Mouse (Mus musculus): ENCODE results near the gene Pcolce.

- TF ChIP-seq CTCF (IDR thresholded peaks at IDR 0.05; ENCODE audit: control insufficient read depth, insufficient read depth, low read length) (no peak), POLR2A (IDR thresholded peaks at IDR 0.05; ENCODE audit: borderline replicate concordance, control insufficient read depth, low read depth, low read length) (no peak)
Measured at GRCm38 (mm10) chr5:137595921-137596320, 17.7 kb downstream of the Pcolce start.

Data from bone marrow, adult 2 months (tissue).